Mouse (Mus musculus): Measurements from ENCODE around the gene Cyp3a25.
"Not testable (repeated sequence)": the region's sequence is repeated elsewhere in the genome, so short reads cannot be mapped to it uniquely, and the experiment has no call there.

Gene Cyp3a25

GRCm38 (mm10) chr5:146009509-146009908 is at the start of gene Cyp3a25:
Gene Cyp3a25 (minus strand): TSS chr5:146009618.
- not testable (repeated sequence) for DNase-seq (ENCODE audit: low read depth, low spot score)

- DNase-seq (ENCODE audit: low read depth, low spot score), result no peak
These were observed 11.7 kb upstream of the Cyp3a25 start for GRCm38 (mm10) chr5:146021136-146021535.

- DNase-seq (ENCODE audit: low read depth, low spot score), result no peak
These were observed 8.9 kb upstream of the Cyp3a25 start for GRCm38 (mm10) chr5:146018275-146018674.

GRCm38 (mm10) chr5:146011251-146011650 is 1.8 kb upstream of the Cyp3a25 start:
- no peak for DNase-seq (ENCODE audit: low read depth, low spot score)

GRCm38 (mm10) chr5:145967080-145967479 is 42.3 kb downstream of the Cyp3a25 start:
- DNase-seq (ENCODE audit: low read depth, low spot score), result no peak

Measured in telencephalon, adult 2 months (tissue).